10 mouse cellular contexts compared by ENCODE assay signal in genomic region chr3:155360399-155360798, GRCm38 (mm10).
A peak's percentile ranks its signal among the peaks of the same experiment; 100 is the strongest.
DNase-seq lines count a peak whose midpoint lies in the region; ATAC-seq and TF ChIP-seq lines count a peak whose summit lies in the region.
"Had no signal": no experiment of that assay in that cellular context is flagged by ENCODE, and none has a peak within 500 bp of the region (broad histone marks: within the 10 kb centered on the region; RNA-seq: fewer than 3 reads in every experiment).

No protein-coding gene starts in this region.

- no peaks in the 10 kb centered on the region for H3K36me3 ChIP-seq in forebrain, postnatal 0 days (ENCODE audit: insufficient read depth)
- H3K36me3 ChIP-seq in intestine, embryonic 16.5 days (ENCODE audit: control insufficient read depth, insufficient read depth, low read length), result no peaks in the 10 kb centered on the region
- H3K36me3 ChIP-seq in heart, adult 2 months (ENCODE audit: control insufficient read depth, insufficient read depth, low read length), result no peaks in the 10 kb centered on the region

- no peak overlapping the region for H3K9ac ChIP-seq in forebrain, postnatal 0 days
- no peak overlapping the region for H3K9ac ChIP-seq in intestine, embryonic 16.5 days (ENCODE audit: low read depth, low read length)
- no peak overlapping the region for H3K9ac ChIP-seq in heart, adult 2 months (ENCODE audit: low read depth, low read length)

- TF ChIP-seq POLR2A in cerebellum, adult 2 months (IDR thresholded peaks at IDR 0.05; ENCODE audit: borderline replicate concordance, insufficient read depth, low read length), result no peak
- TF ChIP-seq POLR2A in heart, adult 2 months (IDR thresholded peaks at IDR 0.05; ENCODE audit: insufficient read depth, low read depth, low read length), result no peak

- WGBS in forebrain, postnatal 0 days, result 56% methylated on average over 1 of the region's 1 CpGs
- 47% methylated on average over 1 of the region's 1 CpGs for WGBS in intestine, embryonic 16.5 days
- WGBS in cerebellum, adult 2 months, result 8% methylated on average over 1 of the region's 1 CpGs
- WGBS in heart, adult 2 months, result 43% methylated on average over 1 of the region's 1 CpGs

- TF ChIP-seq CTCF in forebrain, postnatal 0 days (IDR thresholded peaks at IDR 0.05; ENCODE audit: low read depth), result no peak
- TF ChIP-seq CTCF in cerebellum, adult 2 months (IDR thresholded peaks at IDR 0.05; ENCODE audit: borderline replicate concordance, insufficient read depth, low read depth, low read length), result no peak
- TF ChIP-seq CTCF in heart, adult 2 months (IDR thresholded peaks at IDR 0.05), result no peak

- H3K4me1 ChIP-seq in forebrain, postnatal 0 days (ENCODE audit: insufficient read depth), result 0 out of 2 replicates have a peak, but pooled peaks cover 6% of the 10 kb centered on the region
- H3K4me1 ChIP-seq in intestine, embryonic 16.5 days (ENCODE audit: control insufficient read depth, insufficient read depth, low read length), result no peaks in the 10 kb centered on the region
- H3K4me1 ChIP-seq in cerebellum, adult 2 months (ENCODE audit: control insufficient read depth, insufficient read depth, low read length), result no peaks in the 10 kb centered on the region
- H3K4me1 ChIP-seq in heart, adult 2 months (ENCODE audit: control insufficient read depth, insufficient read depth, low read length), result no peaks in the 10 kb centered on the region

- H3K27me3 ChIP-seq in forebrain, postnatal 0 days (ENCODE audit: insufficient read depth, low read length), result no peaks in the 10 kb centered on the region
- no peaks in the 10 kb centered on the region for H3K27me3 ChIP-seq in intestine, embryonic 16.5 days (replicated peaks; ENCODE audit: control insufficient read depth, insufficient read depth, low read length)
- no peaks in the 10 kb centered on the region for H3K27me3 ChIP-seq in cerebellum, adult 2 months (ENCODE audit: control insufficient read depth, insufficient read depth, low read length)
- H3K27me3 ChIP-seq in heart, adult 2 months (ENCODE audit: control insufficient read depth, insufficient read depth, low read length), result no peaks in the 10 kb centered on the region

- intact Hi-C loops in heart, adult 2 months (cut with DNase I), result no loop called here

- TF ChIP-seq EP300 in heart, adult 2 months (IDR thresholded peaks at IDR 0.05; ENCODE audit: insufficient read depth, low read depth, low read length), result no peak

- peak; percentile 98 for ATAC-seq in forebrain, postnatal 0 days
- peak; percentile 79 for ATAC-seq in intestine, embryonic 16.5 days

- DNase-seq in kidney, postnatal 4 days, result peak; percentile 8 to 16
- no peak for DNase-seq in kidney, postnatal 36 days
- DNase-seq in forebrain, postnatal 0 days, result peak; percentile 56
- DNase-seq in right cerebral cortex, adult 18-20 months, result peak; percentile 68
- DNase-seq in cerebellum, adult 2 months, result no peak
- DNase-seq in heart, adult 2 months, result no peak
- DNase-seq in yolk sac, embryonic 10.5 days (ENCODE audit: low spot score), result no peak
- DNase-seq: lung, postnatal 14 days had no signal

- no peaks in the 10 kb centered on the region for H3K9me3 ChIP-seq in forebrain, postnatal 0 days (ENCODE audit: low read length)
- no peaks in the 10 kb centered on the region for H3K9me3 ChIP-seq in intestine, embryonic 16.5 days (ENCODE audit: control insufficient read depth, low read length)

- no peak overlapping the region for H3K4me3 ChIP-seq in forebrain, postnatal 0 days (ENCODE audit: low read depth, low read length)
- H3K4me3 ChIP-seq in intestine, embryonic 16.5 days (ENCODE audit: low read length), result no peak overlapping the region
- H3K4me3 ChIP-seq in cerebellum, adult 2 months (replicated peaks; ENCODE audit: insufficient read depth, low read depth, low read length), result no peak overlapping the region
- no peak overlapping the region for H3K4me3 ChIP-seq in heart, adult 2 months

- no peak overlapping the region for H3K4me2 ChIP-seq in forebrain, postnatal 0 days (ENCODE audit: low read depth)
- H3K4me2 ChIP-seq in intestine, embryonic 16.5 days (ENCODE audit: low read depth, low read length), result no peak overlapping the region
- H3K4me2 ChIP-seq: heart, embryonic 11.5 days had no signal

- no peaks in the 10 kb centered on the region for H3K79me2 ChIP-seq in heart, adult 2 months (replicated peaks; ENCODE audit: control insufficient read depth, insufficient read depth, low read length)

- H3K27ac ChIP-seq in forebrain, postnatal 0 days (ENCODE audit: low read depth, low read length), result no peak overlapping the region
- H3K27ac ChIP-seq in intestine, embryonic 16.5 days (ENCODE audit: low read length), result no peak overlapping the region
- H3K27ac ChIP-seq in cerebellum, adult 2 months (ENCODE audit: insufficient read depth, low read length), result no peak overlapping the region
- no peak overlapping the region for H3K27ac ChIP-seq in heart, adult 2 months

Comparison
In these comparisons a context has a peak if more than half of its experiments do, and no peak if none do; other contexts are left out.
1. DNase-seq: peak in kidney, postnatal 4 days (2 of 2), forebrain, postnatal 0 days (single experiment) and right cerebral cortex, adult 18-20 months (single experiment); none in kidney, postnatal 36 days (0 of 2), cerebellum, adult 2 months (0 of 2), heart, adult 2 months (0 of 2) and yolk sac, embryonic 10.5 days (single experiment).